Mouse (Mus musculus) kidney, embryonic 16.5 days (tissue): Measurements from ENCODE around the gene Gabrb2. TPM values are rescaled to one million over a fixed set of nuclear protein-coding genes. Genes with fewer than 3 reads are reported as not detected.

Experiments
- ATAC-seq: fragments of 200-750 bp; cut with Nextera tagmentation; 2 replicates; pipeline ENCODE4 v1.8.0; 2017; ENCODE audit warnings: moderate TSS enrichment; ENCODE audit not compliant: low FRiP score, low TSS enrichment
- H3K27ac ChIP-seq: fragments of 300-500 bp; sonication (generic); 2 replicates; pipeline ENCODE4 v1.5.1; 2014; ENCODE audit warnings: low read length
- H3K27me3 ChIP-seq: fragments of 300-500 bp; sonication (generic); 2 replicates; pipeline ENCODE4 v1.6.1; 2014; ENCODE audit warnings: low read length, control low read depth, mixed read lengths; ENCODE audit not compliant: insufficient read depth
- H3K36me3 ChIP-seq: fragments of 300-500 bp; sonication (generic); 2 replicates; pipeline ENCODE4 v1.6.1; 2014; ENCODE audit warnings: low read length, control low read depth, mixed read lengths; ENCODE audit not compliant: insufficient read depth
- H3K4me1 ChIP-seq: fragments of 300-500 bp; sonication (generic); 2 replicates; pipeline ENCODE4 v1.6.1; 2014; ENCODE audit warnings: low read length, control low read depth, mixed read lengths; ENCODE audit not compliant: insufficient read depth
- H3K4me2 ChIP-seq: fragments of 300-500 bp; sonication (generic); replicated peaks from 2 replicates; pipeline ENCODE4 v1.6.1; 2014; ENCODE audit warnings: low read depth, low read length
- H3K4me3 ChIP-seq: fragments of 300-500 bp; sonication (generic); 2 replicates; pipeline ENCODE4 v1.5.1; 2014; ENCODE audit warnings: mild to moderate bottlenecking, low read length
- H3K9ac ChIP-seq: fragments of 300-500 bp; sonication (generic); replicated peaks from 2 replicates; pipeline ENCODE4 v1.6.1; 2014; ENCODE audit warnings: low read length
- H3K9me3 ChIP-seq: fragments of 300-500 bp; sonication (generic); 2 replicates; pipeline ENCODE4 v1.6.1; 2016; ENCODE audit warnings: low read length, control low read depth
- WGBS: fragments of 180-500 bp; shearing (Covaris S2); extraction: QIAGEN DNeasy Blood & Tissue Kit; methylation state at CpG from one replicate; pipeline ENCODE4 v1.1.7; 2014; 5-methylcytosine and 5-hydroxymethylcytosine counted together
- polyA plus RNA-seq: library from polyadenylated mRNA; unstranded; fragments of >200 nt; fragmentation: Nextera tagmentation; extraction: Ambion mirVana; gene quantifications from 2 replicates; pipeline ENCODE4 v1.2.1, GENCODE M21; 2015

The Gabrb2 gene
- polyA plus RNA-seq, 1 experiment from 2014 or later: 1.4 TPM

DNA sequence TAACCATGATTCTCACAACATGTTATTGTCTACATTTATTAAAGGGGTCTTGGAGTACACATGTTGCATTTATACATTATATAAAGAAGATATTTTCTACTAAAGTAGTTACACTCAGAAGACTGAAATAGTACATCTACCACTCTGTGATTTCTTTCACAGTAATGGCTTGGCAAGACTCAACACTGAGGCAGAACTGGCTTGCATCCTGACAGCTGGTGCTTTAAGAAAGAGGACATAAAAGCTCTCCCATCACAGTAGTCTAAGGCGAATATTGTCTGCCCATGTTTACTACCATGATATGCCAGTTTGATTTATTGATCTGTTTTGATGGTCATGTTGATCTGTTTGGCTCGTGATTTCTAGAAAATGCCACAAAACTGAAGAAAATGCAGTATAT, 19.4 kb downstream of the Gabrb2 start:
- no peak for ATAC-seq
- WGBS: 78% methylated on average over 2 of the region's 2 CpGs

DNA sequence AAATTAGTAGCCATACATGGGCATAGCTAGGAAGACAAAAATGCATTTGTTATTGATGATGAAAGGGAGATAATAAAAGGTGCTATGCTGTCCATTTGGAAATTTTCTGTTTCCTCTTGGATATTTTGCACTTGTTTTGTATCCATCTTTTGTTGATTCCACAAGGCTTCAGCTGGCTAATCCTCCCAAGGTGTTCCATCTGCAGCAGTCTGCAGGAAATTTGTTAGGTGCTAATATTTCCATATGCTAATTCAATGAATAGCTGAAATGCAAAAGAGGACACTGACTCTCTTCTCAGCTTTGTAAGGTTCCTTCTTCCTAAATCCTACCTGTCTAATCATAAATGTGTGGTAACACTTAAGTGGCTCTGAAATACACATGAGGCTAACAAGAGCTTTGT, 24.1 kb downstream of the Gabrb2 start:
- H3K27ac ChIP-seq: no peak overlapping the region
- H3K4me1 ChIP-seq: no peaks in the 10 kb centered on the region
- no peak overlapping the region for H3K4me3 ChIP-seq
- no peaks in the 10 kb centered on the region for H3K9me3 ChIP-seq
- no peaks in the 10 kb centered on the region for H3K36me3 ChIP-seq
- no peak overlapping the region for H3K4me2 ChIP-seq
- H3K9ac ChIP-seq: no peak overlapping the region
- no peak for ATAC-seq
- no peaks in the 10 kb centered on the region for H3K27me3 ChIP-seq

More for the DNA sequence above, 19.4 kb downstream of the Gabrb2 start:
- Histone ChIP-seq H3K9me3 (no peaks in the 10 kb centered on the region), H3K36me3 (no peaks in the 10 kb centered on the region), H3K4me1 (no peaks in the 10 kb centered on the region), H3K4me2 (no peak overlapping the region), H3K27me3 (no peaks in the 10 kb centered on the region), H3K9ac (no peak overlapping the region), H3K4me3 (no peak overlapping the region), H3K27ac (no peak overlapping the region)

DNA sequence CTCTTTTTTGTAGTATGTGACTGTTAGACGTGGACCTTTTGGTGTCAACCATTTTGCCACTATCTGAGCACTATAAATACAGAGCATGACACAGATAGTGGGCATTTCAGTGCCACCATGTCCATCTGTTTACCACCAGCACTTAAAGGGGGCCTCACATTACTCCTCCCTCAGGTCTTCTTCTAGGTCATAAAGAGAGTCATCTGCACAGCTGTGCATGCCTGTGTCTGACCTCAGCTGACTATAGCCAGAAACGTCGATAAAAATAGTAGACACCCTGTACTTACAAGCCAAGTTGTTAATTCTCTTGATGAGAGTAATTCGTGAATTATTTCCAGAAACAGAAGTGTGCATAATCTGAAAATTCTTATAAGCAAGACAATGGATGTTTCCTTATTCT, 29.4 kb downstream of the Gabrb2 start:
- H3K9ac ChIP-seq: no peak overlapping the region
- WGBS: 62% methylated on average over 4 of the region's 4 CpGs
- H3K4me1 ChIP-seq: no peaks in the 10 kb centered on the region
- no peak overlapping the region for H3K4me3 ChIP-seq
- H3K27ac ChIP-seq: no peak overlapping the region
- no peaks in the 10 kb centered on the region for H3K36me3 ChIP-seq
- no peaks in the 10 kb centered on the region for H3K9me3 ChIP-seq
- no peak overlapping the region for H3K4me2 ChIP-seq
- no peak for ATAC-seq
- no peaks in the 10 kb centered on the region for H3K27me3 ChIP-seq

DNA sequence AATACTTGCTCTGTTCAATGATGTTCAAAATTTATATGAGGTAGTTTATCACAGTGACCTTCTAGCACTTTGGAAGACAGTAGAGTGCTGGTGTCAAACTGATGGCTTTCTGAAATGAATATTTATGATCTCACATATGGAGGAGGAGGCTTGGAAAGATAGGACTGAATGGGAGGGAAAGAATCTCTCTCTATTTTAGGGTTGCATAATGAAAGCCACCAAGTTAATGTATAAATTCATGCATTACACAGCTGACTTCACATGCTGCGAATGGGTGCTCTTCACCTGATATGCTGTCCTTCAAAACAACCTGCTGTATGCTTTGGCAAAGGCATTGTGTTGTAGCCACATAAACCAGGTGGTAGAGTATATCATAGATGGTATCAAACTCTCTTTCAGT, 44.6 kb downstream of the Gabrb2 start:
- 78% methylated on average over 1 of the region's 1 CpGs for WGBS
- ATAC-seq: no peak
- Histone ChIP-seq H3K27me3 (no peaks in the 10 kb centered on the region), H3K4me1 (no peaks in the 10 kb centered on the region), H3K27ac (no peak overlapping the region), H3K36me3 (no peaks in the 10 kb centered on the region), H3K4me3 (no peak overlapping the region), H3K9me3 (no peaks in the 10 kb centered on the region), H3K4me2 (no peak overlapping the region), H3K9ac (no peak overlapping the region)

DNA sequence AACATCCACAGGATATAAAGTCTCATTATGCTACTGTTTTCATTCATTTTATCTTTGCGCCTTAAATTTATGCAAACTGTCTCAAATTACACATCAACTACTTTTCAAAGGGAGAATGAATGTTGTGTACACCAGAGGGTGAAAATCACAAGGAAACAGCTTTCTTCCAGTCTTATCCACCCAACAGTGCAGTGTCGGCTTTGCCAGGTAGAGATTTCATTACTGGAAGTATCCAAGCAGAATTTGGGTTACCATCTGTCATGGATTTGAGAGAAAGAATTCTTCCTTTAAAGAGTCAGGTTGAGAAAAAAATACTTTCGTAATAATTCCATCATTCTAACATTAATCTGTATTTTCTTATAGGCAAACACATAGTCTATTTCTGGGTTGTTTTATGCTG, 48.8 kb downstream of the Gabrb2 start:
- no peak overlapping the region for H3K9ac ChIP-seq
- H3K9me3 ChIP-seq: no peaks in the 10 kb centered on the region
- no peak overlapping the region for H3K4me3 ChIP-seq
- no peaks in the 10 kb centered on the region for H3K36me3 ChIP-seq
- H3K4me1 ChIP-seq: no peaks in the 10 kb centered on the region
- no peak overlapping the region for H3K4me2 ChIP-seq
- H3K27me3 ChIP-seq: no peaks in the 10 kb centered on the region
- ATAC-seq: no peak
- 87% methylated on average over 3 of the region's 3 CpGs for WGBS
- no peak overlapping the region for H3K27ac ChIP-seq

DNA sequence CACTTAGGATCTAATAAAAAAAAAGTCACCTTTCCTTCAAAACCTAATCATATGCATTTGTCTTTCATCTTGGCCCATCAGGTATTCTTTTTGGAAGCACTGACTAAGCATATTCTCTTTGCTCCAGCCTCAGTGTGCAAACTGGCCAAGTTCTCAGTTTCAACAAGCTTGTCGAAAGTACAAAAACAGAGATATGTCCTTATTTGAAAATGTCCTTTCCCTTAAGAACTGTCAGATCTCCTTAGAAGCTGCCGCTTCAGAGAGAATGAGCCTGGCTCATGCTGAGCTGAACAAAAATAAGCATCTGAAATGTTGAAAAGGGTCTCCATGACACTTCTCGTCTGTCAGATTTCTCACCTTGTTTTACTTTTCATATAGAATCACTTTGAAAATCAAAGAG, 55.0 kb downstream of the Gabrb2 start:
- Histone ChIP-seq H3K4me2 (no peak overlapping the region), H3K4me1 (no peaks in the 10 kb centered on the region), H3K27ac (no peak overlapping the region), H3K9ac (no peak overlapping the region), H3K9me3 (no peaks in the 10 kb centered on the region), H3K36me3 (no peaks in the 10 kb centered on the region), H3K27me3 (no peaks in the 10 kb centered on the region), H3K4me3 (no peak overlapping the region)
- 97% methylated on average over 3 of the region's 3 CpGs for WGBS
- no peak for ATAC-seq

DNA sequence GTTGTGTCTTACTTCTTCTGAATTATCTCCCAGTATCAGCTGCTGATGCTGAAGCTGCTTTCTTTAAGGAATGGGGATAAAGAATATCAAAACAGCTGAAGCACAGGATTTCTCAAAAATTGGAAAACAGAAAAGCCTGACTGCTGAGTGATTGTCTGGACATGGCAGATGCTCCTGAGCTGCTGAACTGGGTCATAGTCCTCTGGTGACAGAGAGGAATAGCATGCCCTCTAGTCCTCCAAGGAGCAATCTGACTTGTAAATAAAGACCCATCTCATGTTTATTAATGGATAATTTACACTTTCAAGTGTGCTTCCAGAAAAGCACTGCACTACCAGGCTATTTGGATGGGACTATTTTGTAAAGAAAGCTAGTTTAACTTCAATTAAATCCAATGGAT, 68.1 kb downstream of the Gabrb2 start:
- Histone ChIP-seq H3K27ac (no peak overlapping the region), H3K36me3 (no peaks in the 10 kb centered on the region), H3K4me2 (no peak overlapping the region), H3K9me3 (no peaks in the 10 kb centered on the region), H3K4me1 (no peaks in the 10 kb centered on the region), H3K27me3 (no peaks in the 10 kb centered on the region), H3K4me3 (no peak overlapping the region), H3K9ac (no peak overlapping the region)
- ATAC-seq: no peak

DNA sequence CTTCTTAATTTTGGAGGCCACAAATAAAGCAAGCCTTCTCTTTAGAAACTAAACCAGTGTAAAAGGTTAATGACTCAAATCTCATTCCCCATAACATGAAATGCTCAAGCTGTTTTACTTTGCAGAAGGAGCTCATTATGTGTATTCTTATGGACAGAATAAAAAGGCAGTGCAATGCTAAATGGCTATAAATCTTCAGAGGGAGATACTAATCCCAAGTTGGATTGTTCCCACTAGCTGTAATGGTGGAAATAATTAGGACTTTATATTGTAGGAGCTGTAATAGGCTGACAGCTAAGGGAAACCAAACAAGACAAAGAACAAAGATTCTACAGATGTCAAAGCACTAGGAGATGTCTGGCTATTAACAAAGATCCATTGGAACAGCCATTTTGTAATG, 81.6 kb downstream of the Gabrb2 start:
- no peaks in the 10 kb centered on the region for H3K36me3 ChIP-seq

DNA sequence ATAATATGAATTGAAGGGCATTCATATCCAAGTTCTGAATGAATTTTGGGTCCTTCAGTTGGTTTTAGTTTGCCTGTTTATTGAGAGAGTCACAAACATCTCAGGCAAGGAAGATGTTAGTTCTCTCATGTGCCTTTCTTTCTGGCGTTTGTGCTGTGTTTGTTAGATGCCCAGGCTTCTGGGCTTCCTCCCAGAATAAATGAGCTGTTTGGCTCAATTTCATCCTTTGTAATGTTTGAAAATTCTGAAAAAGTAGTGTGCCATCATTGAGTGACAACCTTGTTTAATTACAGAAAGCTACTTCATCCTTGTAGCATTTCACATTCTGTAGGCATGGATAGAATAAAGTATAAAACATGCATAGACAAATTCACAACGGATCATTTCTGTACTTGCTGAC, 85.9 kb downstream of the Gabrb2 start:
- no peak overlapping the region for H3K4me3 ChIP-seq
- no peaks in the 10 kb centered on the region for H3K9me3 ChIP-seq
- no peaks in the 10 kb centered on the region for H3K36me3 ChIP-seq
- no peaks in the 10 kb centered on the region for H3K4me1 ChIP-seq
- ATAC-seq: no peak
- no peak overlapping the region for H3K27ac ChIP-seq
- H3K4me2 ChIP-seq: no peak overlapping the region
- 82% methylated on average over 2 of the region's 2 CpGs for WGBS
- H3K9ac ChIP-seq: no peak overlapping the region
- no peaks in the 10 kb centered on the region for H3K27me3 ChIP-seq

More for the DNA sequence above, 81.6 kb downstream of the Gabrb2 start:
- H3K9ac ChIP-seq: no peak overlapping the region
- H3K4me1 ChIP-seq: no peaks in the 10 kb centered on the region
- no peaks in the 10 kb centered on the region for H3K9me3 ChIP-seq
- ATAC-seq: peak; percentile 69; the same call in 1 of the 2 replicates
- H3K4me2 ChIP-seq: no peak overlapping the region
- no peaks in the 10 kb centered on the region for H3K27me3 ChIP-seq
- H3K4me3 ChIP-seq: no peak overlapping the region
- no peak overlapping the region for H3K27ac ChIP-seq

DNA sequence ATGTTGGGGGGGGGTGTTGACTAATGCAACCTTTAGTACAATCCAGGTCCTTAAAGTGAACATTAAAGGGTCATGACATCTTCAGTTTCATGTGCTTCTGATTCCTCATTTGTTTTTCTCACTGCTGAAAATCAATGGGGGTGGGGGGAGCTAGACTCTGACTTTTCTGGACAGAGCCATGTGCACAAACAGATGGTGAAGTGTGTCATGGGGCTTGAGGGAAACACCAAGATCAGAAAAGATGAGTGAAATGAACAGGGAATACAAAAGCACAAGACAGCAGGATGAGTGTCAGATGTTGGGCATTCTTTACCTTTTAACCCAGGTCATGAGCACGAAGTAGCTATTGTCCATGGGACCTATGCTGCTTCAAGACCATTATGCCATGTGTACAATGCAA, 86.4 kb downstream of the Gabrb2 start:
- H3K36me3 ChIP-seq: no peaks in the 10 kb centered on the region
- H3K9me3 ChIP-seq: no peaks in the 10 kb centered on the region
- 71% methylated on average over 1 of the region's 1 CpGs for WGBS
- ATAC-seq: no peak
- no peak overlapping the region for H3K4me3 ChIP-seq
- H3K4me2 ChIP-seq: no peak overlapping the region
- H3K27me3 ChIP-seq: no peaks in the 10 kb centered on the region
- no peak overlapping the region for H3K27ac ChIP-seq
- H3K4me1 ChIP-seq: no peaks in the 10 kb centered on the region
- no peak overlapping the region for H3K9ac ChIP-seq

DNA sequence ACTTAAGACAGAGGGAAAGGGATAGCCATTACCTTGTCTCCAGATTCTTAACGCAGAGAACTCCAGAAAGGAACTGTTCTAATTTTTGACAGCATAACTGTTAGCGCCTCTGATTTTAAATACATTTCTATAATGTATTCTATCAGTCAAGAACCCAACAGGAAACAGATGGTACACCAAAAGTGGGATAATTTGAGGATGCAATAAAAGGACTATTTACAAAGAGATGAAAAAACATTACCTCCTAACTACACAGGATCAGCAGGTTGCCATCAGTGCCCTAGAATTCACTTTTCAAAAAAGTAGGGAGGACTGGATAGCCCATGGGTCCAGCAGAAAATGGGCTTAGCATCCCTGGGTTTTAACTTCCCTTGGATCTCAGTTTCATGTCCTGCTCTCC, 102.4 kb downstream of the Gabrb2 start:
- no peak for ATAC-seq
- Histone ChIP-seq H3K27ac (no peak overlapping the region), H3K36me3 (no peaks in the 10 kb centered on the region), H3K27me3 (no peaks in the 10 kb centered on the region), H3K4me1 (no peaks in the 10 kb centered on the region), H3K9ac (no peak overlapping the region), H3K4me3 (no peak overlapping the region), H3K9me3 (no peaks in the 10 kb centered on the region), H3K4me2 (no peak overlapping the region)
- WGBS: 86% methylated on average over 2 of the region's 2 CpGs
